Mouse (Mus musculus): Measurements from ENCODE around the gene Arhgdig.

The Arhgdig gene

GRCm38 (mm10) chr17:26207686-26208085 is at the start of gene Arhgdig:
Gene Arhgdig, minus strand, starts transcription at chr17:26207786.
- DNase-seq (ENCODE audit: low spot score), result no peak

GRCm38 (mm10) chr17:26255313-26255712 is 47.7 kb upstream of the Arhgdig start:
- DNase-seq (ENCODE audit: low spot score), result no peak

DNA sequence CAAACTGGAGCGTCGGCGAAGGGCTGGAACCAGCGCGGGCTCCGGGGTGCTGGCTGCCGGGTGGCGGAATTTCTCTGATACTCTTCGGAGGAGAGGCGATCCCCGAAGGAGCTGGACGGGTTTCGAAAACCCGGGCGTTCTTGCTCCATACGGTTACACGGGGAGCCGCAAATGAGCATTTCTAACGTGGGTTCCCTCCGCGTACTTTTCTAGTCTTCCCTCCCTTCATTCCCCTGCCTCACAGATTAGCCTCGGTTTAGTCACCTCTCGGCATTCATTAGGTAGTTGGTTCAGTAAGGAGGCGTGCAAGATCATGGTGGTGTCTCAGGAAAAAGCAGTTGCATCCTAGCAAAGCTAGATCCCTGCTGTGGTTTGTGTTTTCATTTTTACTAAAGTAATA is 45.8 kb upstream of the Arhgdig start:
- DNase-seq (ENCODE audit: low spot score), result no peak

- DNase-seq (ENCODE audit: low spot score), result peak; percentile 94
Observed at GRCm38 (mm10) chr17:26252539-26253251, 45.1 kb upstream of the Arhgdig start, which contains the start of gene Luc7l. Gene Luc7l, plus strand, starts transcription at chr17:26252896.

- no peak for DNase-seq (ENCODE audit: low spot score)
Observed at GRCm38 (mm10) chr17:26251886-26252538, 44.4 kb upstream of the Arhgdig start.

DNA sequence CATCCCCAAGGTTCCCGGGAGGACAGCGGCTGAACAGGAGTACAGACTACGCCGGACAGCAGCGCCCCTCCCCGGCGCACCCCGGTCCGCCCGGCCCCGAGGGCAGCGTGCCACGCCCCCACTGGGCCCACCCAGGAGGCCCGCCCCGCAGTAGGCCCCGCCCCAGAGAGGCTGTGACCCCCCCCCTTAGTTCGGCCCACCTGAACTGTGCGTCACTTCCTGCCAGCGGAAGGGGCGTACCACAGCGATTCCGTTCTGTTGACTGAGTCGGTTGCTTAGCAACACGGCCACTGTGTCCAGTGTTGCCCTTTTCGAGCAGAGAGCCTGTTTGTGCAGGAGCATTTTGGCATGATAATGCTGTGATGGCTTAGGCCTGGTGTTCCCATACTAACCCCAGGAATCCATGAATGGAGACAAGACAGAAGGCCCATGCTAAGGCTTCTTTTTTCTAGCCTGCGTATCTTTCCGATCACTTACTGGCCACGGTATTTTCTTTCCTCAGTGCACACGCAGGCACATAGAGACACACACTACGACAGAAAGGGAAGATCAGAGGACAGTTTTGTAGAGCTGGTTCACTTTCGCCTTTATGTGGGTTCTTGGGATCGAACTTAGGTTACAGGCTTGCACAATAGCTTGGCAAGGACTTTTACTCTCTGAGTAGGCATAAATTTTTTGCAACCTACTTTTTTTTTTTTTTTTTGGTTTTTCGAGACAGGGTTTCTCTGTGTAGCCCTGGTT is 36.7 kb upstream of the Arhgdig start, which contains the start of gene Fam234a:
Gene Fam234a (minus strand): TSS at position 142 of the 741 bp plus-strand sequence.
- peak; percentile 97 for DNase-seq (ENCODE audit: low spot score)

GRCm38 (mm10) chr17:26243471-26244100 is 36.0 kb upstream of the Arhgdig start:
- peak; percentile 82 for DNase-seq (ENCODE audit: low spot score)

- DNase-seq (ENCODE audit: low spot score), result no peak
Observed at GRCm38 (mm10) chr17:26240990-26241389, 33.4 kb upstream of the Arhgdig start.

GRCm38 (mm10) chr17:26240120-26240790 is 32.7 kb upstream of the Arhgdig start:
- no peak for DNase-seq (ENCODE audit: low spot score)

- DNase-seq (ENCODE audit: low spot score), result no peak
Observed at GRCm38 (mm10) chr17:26239551-26239950, 32.0 kb upstream of the Arhgdig start.

DNA sequence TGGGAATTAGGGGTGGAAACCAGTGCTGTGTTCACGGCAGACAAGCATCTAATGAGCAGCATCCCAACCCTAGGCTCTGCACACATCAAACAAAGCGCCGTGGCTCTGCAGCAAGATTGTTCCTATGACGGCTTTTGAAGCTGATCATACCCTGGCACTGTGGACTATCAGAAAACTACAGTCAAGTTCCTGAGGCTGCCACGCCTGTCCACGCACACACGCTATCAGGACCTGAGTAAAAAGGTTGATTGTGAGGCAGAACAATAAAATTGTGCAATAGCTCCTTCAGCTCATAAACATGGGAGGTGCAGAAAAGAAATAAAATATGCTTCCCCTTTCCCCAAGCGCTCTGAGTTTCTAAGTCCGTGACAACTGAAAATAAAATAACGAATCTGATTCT is 30.1 kb upstream of the Arhgdig start:
- no peak for DNase-seq (ENCODE audit: low spot score)

GRCm38 (mm10) chr17:26235077-26235815 is 27.7 kb upstream of the Arhgdig start:
- DNase-seq (ENCODE audit: low spot score), result no peak

DNA sequence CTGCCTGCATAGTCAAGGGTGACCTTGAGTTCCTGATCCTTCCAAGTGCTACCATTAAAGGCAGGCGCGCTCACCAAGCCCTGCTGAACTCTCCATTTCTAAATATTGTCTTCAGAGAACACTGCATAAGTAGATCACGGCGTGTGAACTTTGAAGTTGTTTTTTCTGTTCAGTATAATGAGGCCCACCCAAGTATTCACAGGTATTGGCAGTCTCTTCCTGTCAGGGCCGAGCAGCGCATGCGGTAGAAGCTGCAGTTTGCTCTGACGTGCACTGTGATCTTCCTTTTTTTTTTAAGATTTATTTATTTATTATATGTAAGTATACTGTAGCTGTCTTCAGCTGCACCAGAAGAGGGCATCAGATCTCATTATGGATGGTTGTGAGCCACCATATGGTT is 26.8 kb upstream of the Arhgdig start:
- DNase-seq (ENCODE audit: low spot score), result no peak

- no peak for DNase-seq (ENCODE audit: low spot score)
Observed at GRCm38 (mm10) chr17:26232863-26233262, 25.3 kb upstream of the Arhgdig start.

DNA sequence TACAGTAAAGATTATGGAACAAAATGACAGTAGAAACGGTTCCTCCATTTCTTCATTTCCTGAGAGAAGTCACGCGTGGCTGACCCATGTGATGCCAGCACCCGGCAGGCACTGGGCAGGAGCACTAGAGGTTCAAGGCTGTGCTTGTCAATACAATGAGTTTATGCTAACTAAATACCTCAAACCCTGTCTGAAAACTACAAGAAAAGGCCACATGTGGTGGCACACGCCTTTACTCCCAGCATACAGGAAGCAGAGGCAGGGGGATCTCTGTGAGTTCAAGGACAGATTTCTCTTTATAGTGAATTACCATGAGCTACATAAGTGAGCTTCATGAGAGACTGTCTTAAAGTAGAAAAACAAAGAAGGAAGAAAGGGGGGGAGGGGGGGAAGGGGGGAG is 23.6 kb upstream of the Arhgdig start:
- DNase-seq (ENCODE audit: low spot score), result no peak

DNA sequence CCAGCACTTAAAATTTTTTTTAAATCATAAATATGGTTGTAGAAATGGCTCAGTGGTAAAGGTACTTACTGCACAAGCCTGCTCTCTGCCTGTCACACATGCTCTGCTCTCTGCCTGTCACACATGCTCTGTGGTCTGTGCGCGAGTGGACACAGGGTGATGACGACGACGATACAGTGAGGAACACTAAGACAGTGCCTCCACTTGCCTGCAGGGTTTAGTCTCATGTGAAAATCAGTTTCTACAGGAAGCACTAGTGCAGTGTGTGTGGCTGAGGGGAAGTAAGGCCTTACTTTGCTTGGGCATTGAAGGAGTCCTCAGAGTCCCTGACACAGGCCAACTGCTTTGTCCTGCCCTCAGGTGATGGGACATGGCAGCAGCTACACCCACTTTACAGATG is 22.2 kb upstream of the Arhgdig start:
- no peak for DNase-seq (ENCODE audit: low spot score)

DNA sequence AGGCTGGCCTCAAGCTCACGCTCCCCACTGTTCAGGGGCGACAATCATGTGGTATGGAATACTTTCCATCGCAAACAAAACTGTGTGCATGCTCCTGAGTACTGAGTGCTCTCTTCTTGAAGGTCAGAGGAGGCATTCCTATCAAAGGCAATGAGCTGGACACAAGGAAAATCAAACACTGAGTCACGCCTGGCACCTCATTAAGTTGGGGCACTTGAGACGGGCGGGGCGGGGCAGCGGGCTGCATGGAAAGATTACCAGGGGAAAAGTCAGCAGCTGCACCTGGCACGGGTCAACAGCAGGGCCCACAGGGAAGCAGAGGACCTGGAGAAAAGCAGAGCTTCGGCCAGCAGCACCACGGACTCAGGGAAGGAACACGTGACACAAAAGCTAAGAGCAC is 17.6 kb upstream of the Arhgdig start:
- no peak for DNase-seq (ENCODE audit: low spot score)

DNA sequence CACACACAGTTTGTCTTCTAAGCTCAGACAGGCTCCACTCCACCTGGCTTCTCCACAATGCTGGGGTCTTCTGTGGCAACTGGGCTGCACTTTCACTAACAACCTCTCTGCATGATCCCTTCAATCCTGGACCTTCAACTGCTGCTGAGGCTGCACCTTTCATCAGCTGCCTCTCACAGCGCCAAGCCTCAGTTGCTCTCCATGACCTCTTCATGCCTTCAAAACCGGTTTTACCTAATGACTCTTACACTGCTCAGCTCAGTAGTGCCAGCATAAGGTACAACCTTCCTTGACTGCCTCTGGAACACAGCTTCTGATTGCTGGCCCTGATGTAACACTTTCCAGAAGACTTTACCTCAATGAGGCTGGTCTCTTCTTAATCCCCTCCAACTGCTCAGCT is 13.9 kb upstream of the Arhgdig start:
- no peak for DNase-seq (ENCODE audit: low spot score)

- DNase-seq (ENCODE audit: low spot score), result no peak
Observed at GRCm38 (mm10) chr17:26212681-26213080, 5.1 kb upstream of the Arhgdig start.

GRCm38 (mm10) chr17:26212241-26212640 is 4.7 kb upstream of the Arhgdig start:
- no peak for DNase-seq (ENCODE audit: low spot score)

GRCm38 (mm10) chr17:26206392-26206791 is 1.2 kb downstream of the Arhgdig start:
- no peak for DNase-seq (ENCODE audit: low spot score)

Data from testis, postnatal 10 days (tissue).